Mouse (Mus musculus) lung, adult 2 months (tissue): Measurements from ENCODE around the gene Afap1l2.

Source experiments
- CTCF ChIP-seq: fragments of 200-500 bp; IDR thresholded peaks from 2 replicates; pipeline ENCODE4 v1.5.1; 2011; ENCODE audit warnings: mild to moderate bottlenecking, low read length, control low read depth; ENCODE audit not compliant: insufficient read depth
- POLR2A ChIP-seq: fragments of 200-500 bp; IDR thresholded peaks from 2 replicates; pipeline ENCODE4 v1.6.1; 2011; ENCODE audit warnings: low read depth, mild to moderate bottlenecking, control low read depth, low read length, borderline replicate concordance; ENCODE audit errors: extremely low read depth

DNA sequence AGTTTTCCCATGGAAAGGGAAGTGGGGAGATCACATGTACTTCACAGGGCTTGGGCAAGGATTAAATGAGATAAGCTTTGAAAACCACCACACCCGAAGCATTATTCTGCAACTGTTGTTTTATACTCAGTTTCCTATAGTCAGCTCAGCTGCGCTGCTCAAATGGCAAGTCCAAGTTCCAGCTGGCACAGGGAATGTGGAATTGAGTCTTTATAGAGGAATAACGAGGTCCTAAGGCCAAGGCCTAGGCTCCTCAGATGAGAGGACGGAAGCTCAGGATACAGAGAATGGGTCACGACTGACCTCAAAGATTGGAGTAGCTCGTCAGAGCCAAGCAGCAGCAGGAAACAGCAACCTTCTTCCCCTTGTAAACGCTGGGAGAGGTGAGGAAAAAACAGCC lies 36.7 kb downstream of the Afap1l2 start:
- no peak for TF ChIP-seq CTCF
- no peak for TF ChIP-seq POLR2A
